Mouse (Mus musculus): ENCODE data around the gene Tspan4.
A peak's percentile ranks its signal among the peaks of the same experiment; 100 is the strongest.

The Tspan4 gene

GRCm38 (mm10) chr7:141475011-141475804 lies at the start of gene Tspan4, which contains the start of gene Polr2l:
Tspan4 (plus strand) TSS chr7:141475240.
Polr2l (minus strand) TSS chr7:141475132.
- peak; percentile 86 for DNase-seq (ENCODE audit: low spot score)

- DNase-seq (ENCODE audit: low spot score) = no peak
Measured at GRCm38 (mm10) chr7:141426948-141427730, 47.9 kb upstream of the Tspan4 start.

GRCm38 (mm10) chr7:141428701-141429100 lies 46.3 kb upstream of the Tspan4 start:
- no peak for DNase-seq (ENCODE audit: low spot score)

GRCm38 (mm10) chr7:141429310-141429709 lies 45.7 kb upstream of the Tspan4 start, which contains the start of gene Cend1:
Cend1 (minus strand) TSS chr7:141429491.
- DNase-seq (ENCODE audit: low spot score) = no peak

GRCm38 (mm10) chr7:141429840-141430584 lies 45.0 kb upstream of the Tspan4 start:
- DNase-seq (ENCODE audit: low spot score) = no peak

- DNase-seq (ENCODE audit: low spot score) = no peak
Measured at GRCm38 (mm10) chr7:141430585-141431240, 44.3 kb upstream of the Tspan4 start.

GRCm38 (mm10) chr7:141431434-141432185 lies 43.4 kb upstream of the Tspan4 start:
- DNase-seq (ENCODE audit: low spot score) = no peak

GRCm38 (mm10) chr7:141432186-141432611 lies 42.8 kb upstream of the Tspan4 start:
- DNase-seq (ENCODE audit: low spot score) = no peak

GRCm38 (mm10) chr7:141432741-141433516 lies 42.1 kb upstream of the Tspan4 start:
- no peak for DNase-seq (ENCODE audit: low spot score)

GRCm38 (mm10) chr7:141433517-141434400 lies 41.3 kb upstream of the Tspan4 start:
- DNase-seq (ENCODE audit: low spot score) = no peak

- DNase-seq (ENCODE audit: low spot score) = no peak
Measured at GRCm38 (mm10) chr7:141434464-141434863, 40.6 kb upstream of the Tspan4 start.

- peak; percentile 67 for DNase-seq (ENCODE audit: low spot score)
Measured at GRCm38 (mm10) chr7:141435129-141435855, 39.7 kb upstream of the Tspan4 start.

- no peak for DNase-seq (ENCODE audit: low spot score)
Measured at GRCm38 (mm10) chr7:141435856-141436522, 39.1 kb upstream of the Tspan4 start.

- DNase-seq (ENCODE audit: low spot score) = no peak
Measured at GRCm38 (mm10) chr7:141436523-141436892, 38.5 kb upstream of the Tspan4 start.

GRCm38 (mm10) chr7:141437178-141438120 lies 37.6 kb upstream of the Tspan4 start, which contains the start of gene Slc25a22:
Slc25a22 (minus strand) TSS chr7:141437892.
- peak; percentile 79 for DNase-seq (ENCODE audit: low spot score)

GRCm38 (mm10) chr7:141438201-141438968 lies 36.7 kb upstream of the Tspan4 start:
- DNase-seq (ENCODE audit: low spot score) = no peak
